Mouse (Mus musculus) Muller cell, postnatal 12 days (primary cell): ENCODE data around the gene Nacad.

ENCODE experiments used
- DNase-seq: peaks from one replicate; pipeline ENCODE4 v3.0.0-alpha.2; 2015; ENCODE audit errors: inconsistent ontology term

The Nacad gene

DNA sequence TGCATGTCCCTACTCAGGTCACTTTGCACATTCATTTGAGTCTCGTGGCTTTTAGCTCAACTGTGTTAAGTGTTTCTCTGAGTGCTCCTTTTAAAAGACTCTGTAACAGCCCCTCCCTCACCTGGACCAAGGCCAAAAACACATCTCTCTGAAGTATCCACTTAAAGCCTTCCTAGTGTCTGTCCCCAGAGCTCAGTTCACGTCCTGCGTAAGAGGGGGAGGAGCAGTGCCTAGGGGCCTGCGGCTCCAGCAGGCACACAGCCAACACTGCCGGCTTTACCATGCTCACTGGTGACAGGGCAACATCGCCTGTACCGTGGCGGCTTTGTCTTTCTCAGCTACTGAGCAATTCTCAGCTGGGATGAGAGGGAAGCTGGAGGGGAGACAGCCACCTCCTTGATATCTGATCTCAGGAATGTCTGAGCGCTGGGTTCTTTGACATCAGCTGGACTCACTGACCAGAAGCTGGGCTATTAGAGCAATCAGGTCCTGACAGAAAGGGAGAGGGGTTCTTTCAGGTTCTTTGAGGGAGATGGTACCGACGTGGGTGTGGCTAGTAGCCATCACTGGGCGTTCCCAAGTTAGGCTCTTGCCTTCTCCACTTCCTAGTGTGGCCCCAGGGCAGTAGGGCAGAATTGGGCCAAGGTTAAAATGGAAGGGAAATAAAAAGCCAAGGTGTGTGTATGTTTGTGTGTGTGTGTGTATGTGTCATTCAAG is 1.8 kb downstream of the Nacad start:
- DNase-seq = peak; percentile 66

DNA sequence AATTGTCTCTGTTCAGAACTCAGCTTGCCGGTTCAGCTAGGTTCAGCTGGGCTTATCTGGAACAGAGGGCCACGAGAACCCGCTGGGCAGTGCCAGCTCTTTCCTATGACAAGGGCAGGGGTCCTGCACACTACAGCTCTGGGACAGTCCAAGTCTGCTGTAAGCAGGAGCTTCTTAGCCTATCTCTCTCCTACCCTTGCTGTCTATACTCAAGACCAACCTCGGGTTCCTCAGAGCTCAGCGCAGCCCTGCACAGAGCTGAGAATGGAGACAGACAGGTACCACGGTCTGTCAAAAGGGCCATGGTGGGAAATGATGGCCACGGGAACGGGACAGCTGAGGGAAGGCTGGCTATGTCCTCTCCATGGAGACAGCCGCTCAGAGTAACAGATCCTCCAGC is 2.6 kb downstream of the Nacad start:
- no peak for DNase-seq

DNA sequence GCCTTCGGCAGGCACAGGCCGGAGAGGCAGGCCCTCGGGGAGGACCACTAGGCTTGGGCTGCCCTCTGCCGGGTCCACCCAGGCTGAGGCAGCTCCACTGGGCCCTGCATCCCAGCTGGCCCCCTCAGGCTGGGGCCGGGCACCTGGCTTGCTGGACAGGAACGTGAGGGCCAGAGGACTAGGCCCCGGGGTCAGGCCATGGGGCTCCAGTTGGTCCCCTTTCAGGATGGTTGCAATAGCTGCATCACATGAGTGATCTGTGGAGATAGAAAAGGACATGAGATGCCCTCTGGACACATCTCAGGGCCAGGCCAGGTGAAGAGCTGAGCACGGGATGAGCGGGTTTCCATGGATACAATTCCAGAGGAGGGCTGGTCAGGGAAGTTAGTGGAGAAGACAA is 3.2 kb downstream of the Nacad start:
- DNase-seq = no peak

DNA sequence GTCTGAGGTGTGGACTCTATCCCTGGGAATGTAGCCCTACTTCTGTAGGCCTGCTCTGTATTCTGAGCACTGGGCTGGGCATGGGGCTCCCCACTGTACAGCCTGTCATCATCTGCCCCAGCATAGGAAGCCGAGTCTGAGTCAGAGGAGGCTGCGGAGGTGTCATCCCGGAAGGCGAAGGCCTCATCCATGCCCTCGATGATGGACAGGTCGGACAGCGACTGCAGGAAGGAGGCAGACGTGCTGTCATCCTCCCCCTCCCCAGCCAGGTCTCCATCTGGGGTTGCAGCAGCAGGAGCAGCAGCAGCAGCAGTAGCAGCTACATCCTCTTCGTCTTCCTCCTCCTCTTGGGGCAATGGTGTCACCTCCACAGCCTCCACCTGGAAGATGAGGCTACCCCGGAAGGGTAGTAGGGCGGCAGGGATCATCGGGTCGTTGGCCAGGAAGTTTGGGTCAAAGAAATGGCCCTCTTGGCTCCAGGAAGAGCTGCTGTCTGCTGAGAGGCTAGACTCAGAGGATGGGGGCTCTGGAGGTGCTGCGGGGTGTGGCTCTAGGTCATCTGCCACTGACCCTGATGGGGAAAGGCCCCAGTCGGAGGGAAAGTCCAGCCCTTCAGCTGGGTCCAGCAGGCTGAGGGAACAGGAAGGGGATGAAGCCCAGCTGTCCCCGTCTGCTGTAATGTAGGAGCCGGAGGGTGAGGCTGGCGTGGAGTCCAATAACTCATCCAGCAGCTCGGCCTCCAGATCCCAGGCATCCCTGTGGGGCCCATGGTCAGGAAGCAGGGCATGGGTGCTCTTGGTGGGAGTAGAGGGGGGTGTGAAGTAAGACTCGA is 4.0 kb downstream of the Nacad start:
- DNase-seq = no peak

DNA sequence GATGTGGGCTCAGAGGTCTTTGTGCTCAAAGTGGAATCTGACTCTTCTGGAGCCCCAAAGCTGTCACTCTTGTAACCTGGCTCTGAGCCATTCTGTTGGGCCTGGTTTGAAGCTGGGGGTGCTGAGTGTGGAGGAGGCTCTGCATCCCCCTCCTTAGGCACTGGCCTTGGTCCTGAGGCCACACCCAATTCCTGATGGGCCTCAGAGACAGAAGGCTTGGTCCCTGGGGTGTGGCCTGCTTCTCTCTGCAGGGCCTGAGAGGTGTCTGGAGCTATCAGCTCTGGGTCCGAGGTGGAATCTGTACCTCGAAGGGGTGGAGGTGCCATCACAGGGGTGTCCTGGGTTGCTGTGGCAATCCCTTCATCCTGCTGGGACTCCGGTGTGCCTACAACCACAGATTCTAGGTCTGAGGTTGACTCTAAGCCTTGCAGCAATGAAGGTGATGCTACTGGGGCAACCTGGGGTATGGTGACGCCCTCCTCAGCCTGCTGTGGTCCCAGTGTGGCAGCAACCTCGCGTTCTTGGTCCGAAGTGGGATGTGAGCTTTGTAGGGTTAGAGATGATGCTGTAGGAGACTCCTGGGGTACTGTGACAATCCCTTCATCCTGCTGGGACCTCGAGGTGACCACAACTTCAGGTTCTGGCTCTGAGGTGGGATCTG is 5.4 kb downstream of the Nacad start:
- DNase-seq = no peak

DNA sequence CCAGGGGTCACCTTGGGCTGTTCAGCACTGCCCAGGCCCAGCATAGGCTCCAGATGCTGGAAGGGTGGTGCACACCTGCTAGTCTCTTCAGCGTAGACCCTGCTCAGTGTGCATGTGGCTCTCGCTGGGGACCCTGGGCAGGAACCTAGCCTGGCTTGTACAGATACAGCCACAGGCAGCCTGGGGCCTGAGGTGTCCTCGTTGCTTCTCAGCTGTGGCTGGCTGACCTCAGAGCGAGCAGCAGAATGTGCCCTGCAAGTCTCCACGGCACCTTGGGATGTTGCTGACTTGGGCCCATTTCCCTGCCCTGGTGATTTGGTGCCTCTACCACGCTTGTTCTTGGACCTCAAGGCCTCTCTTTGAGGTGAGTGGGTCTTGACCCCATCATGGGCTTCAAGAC is 6.0 kb downstream of the Nacad start:
- DNase-seq = no peak

DNA sequence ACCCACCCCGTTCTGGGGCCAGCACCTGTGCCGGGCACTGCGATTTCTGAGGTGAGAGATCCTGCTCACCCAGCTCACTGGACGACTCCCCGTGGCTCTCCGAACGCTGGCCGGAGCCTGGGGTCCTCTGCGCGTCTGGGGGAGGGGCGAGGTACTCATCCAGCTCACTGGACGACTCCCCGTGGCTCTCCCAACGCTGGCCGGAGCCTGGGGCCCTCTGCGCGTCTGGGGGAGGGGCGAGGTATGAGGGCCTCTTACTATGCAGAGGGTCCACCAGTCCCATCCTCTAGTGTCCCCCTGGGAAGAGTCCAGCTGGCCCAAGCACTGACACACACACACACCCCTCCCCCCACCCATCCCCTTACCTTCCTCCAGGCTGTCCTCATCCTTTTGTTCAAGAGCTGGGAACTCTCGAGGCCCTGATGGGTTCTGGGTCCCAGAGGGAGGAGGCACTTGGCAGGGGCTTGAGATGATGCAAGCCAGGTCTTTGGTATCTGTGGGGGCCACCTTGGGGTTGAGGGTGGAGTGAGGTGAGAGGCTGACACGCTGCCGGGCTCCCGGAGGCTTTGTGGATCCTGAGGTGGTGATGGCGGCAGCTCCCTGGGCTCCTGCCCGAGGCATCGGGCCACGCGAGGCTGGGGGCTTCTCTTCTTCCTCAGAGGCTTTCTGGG is 6.7 kb downstream of the Nacad start:
- no peak for DNase-seq

DNA sequence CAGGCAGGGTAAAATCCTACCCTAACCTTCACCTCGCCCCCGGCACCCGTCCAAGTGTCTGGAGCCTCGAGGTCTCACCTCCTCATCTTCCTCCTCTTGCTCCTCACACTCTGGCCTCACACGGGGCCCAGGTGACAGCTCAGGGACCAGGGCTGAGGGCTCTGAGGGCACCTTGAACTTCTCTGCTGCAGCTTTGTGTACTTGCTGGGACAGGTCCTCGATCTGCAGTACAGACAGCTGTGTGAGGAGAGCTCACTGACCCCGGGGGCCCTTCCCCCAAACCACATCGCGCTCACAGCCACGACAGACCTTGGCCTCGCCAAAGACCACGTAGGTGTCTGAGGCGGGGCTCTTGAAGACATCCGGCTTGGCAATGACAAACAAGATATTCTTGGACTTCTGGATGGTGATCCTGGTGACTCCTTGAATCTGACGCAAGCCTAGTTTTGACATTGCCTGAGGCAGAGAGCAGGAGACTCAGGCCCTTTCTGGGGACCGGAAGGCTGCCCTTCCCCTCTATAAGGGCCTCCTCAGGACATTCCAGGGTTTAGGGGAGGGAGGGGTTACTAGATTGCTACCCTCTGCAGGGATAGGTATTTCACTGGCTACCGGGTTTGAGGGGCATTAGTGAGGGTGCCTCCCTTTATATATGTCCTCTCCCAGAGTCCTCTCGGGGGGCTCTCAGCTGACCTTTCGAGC is 7.5 kb downstream of the Nacad start:
- DNase-seq = no peak

DNA sequence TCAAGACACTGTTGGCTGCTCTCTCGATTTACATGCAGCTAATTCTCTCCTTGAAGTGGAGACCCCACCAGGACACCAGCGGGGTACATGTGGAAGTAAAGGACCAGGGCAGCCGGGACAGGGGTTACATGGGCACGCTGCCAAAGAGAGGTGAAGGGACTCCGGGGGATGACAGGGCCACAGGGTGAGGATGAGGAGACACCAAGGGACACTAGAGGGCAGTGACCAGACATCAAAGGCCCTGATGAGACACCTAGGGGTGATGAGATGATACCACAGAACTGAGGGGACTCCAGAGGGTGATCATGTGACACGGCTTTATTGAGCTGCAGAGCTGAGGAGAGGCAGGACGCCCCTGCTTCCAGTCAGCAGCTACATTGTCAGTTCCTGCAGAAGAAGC is 8.3 kb downstream of the Nacad start:
- DNase-seq = no peak

DNA sequence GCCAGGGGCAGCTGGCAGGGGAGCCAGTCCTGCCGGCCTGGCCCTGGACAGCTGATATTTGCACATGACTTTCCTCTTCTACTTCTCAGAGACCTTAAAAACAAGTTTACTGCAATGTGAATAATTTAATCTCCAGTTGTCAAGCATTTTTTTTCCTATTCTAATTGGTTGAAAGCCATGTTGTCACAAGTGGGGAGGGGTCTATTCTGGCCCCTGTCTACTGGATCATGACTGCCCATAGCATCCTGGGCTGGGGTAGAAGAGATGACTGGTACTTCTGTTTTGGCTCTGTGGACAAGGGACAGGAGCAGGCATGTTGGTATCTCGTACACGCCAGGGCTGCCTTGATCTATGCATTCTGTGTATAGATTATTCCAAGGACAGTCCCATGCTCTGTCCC is 9.2 kb downstream of the Nacad start:
- DNase-seq = no peak

DNA sequence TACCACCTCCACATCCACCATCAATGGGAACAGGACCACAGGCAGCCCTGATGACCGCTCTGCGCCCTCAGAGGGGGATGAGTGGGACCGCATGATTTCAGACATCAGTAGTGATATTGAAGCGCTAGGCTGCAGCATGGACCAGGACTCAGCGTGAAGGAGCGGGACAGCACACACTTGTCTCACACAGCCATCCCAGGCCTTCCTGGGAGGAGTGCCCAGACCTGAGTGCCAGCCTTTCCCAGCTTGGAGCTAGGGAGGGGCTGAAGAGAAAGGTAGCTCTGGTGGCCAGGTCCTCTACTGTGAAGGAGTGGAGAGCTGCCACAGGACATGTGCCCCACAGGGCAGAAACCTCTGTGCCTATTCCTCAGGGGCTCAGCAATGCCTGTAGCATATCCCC is 9.6 kb downstream of the Nacad start:
- no peak for DNase-seq

DNA sequence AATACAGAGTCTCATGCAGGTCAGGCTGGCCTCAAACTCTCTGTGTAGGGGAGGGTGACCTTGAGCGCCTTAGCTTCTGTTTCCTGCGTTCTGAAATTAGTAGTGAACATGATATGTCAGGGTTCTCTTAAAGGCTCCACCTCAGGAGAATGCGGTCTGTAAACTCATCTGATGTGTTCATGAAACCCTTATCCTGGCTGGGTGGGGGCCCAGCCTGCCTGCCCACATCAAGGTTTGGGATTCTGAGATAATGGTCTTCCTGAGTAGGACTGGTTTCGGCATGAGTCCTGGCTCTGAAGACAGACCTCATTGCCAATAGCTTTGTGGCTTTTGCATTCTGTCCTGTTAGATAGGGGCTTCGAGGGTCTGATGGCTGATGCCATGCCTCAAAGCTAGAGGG is 10.5 kb downstream of the Nacad start:
- no peak for DNase-seq

DNA sequence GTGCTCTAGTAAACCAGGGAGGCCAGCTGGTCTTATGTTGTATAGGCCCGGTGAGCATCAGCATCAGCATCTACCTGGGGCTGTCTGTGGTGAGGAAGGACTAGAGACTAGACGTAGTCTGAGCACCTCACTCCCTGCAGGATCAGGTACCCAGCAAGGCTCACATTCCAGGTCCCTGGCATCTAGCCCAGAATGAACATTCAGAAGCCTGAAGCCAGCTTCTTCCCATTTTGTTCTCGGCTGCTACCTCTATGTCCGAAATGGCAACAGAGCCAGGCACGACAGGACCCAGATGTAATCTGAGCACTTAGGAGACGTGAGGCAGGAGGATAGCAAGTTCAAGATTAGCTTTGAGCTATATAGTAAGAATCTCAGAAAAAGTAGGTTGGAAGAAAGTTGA is 11.0 kb downstream of the Nacad start:
- DNase-seq = no peak

DNA sequence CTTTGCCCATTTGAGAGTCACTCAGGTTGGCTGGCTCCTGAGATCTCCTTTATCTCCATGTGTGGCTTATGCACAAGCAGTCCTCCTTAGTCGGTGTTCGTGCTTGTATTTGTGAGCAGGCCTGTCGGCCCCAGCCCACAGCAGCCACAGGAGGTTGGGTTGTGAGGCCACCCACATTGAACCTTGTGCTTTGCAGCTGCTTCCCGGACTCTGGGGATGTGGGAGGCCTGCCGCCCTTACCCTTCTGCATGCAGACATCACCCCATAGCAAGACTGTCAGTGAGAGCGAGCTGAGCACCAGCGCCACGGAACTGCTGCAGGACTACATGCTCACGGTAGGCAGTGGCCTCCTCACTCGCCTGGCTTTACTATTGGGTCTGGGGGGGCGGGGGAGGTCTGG is 12.4 kb downstream of the Nacad start:
- no peak for DNase-seq

DNA sequence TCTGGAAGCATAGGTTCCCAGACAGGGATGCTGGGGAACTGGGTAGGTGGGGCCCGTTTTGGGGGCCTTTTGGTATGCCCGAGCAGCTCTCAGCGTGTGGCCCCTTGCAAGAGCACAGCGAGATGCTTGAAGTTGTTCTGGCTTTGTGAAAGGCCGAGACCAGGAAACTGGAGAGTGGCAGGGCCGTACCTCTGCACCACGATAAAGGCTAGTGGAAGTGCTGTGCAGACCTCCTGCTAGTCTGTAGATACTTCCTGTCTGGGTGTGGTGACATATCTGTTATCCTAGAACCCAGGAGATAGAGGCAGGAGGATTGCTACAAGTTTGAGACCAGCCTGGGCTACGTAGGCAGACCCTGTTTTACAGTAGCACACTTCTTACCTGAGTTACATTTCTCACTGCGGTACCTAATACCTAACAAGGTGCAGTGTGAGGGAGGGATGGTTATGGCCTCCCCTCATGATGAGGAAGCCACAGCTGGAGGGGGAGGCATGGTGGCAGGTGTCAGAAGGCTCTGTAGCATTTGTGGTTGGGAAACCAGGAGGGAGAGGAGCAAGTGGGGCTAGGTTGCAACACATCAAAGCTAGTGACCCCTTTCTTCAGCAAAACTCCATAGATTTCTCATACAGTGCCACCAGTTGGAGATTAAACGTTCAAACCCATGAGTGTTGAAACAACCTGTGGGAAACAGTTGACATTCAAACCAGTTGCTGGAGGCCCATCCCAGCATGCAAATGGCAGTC is 14.7 kb downstream of the Nacad start:
- no peak for DNase-seq

DNA sequence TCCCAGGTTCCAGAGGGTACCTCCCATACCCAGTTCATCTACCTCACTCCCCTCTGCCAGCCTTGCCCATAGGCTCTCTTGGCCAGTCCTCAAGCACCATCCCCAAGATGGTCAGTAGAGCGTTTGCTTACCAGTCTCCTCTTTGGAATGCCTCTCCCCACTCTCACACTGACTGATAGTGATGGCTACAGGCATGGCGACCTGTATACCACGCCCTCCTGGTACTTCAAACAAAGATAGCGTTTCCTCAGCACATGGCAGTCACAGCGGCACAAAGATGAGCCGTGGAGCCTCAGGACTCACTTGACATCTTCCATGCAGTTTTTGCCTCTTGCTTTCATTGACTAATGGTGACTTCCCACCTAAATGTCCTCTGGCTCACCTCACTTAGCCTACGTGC is 16.0 kb downstream of the Nacad start:
- DNase-seq = no peak

DNA sequence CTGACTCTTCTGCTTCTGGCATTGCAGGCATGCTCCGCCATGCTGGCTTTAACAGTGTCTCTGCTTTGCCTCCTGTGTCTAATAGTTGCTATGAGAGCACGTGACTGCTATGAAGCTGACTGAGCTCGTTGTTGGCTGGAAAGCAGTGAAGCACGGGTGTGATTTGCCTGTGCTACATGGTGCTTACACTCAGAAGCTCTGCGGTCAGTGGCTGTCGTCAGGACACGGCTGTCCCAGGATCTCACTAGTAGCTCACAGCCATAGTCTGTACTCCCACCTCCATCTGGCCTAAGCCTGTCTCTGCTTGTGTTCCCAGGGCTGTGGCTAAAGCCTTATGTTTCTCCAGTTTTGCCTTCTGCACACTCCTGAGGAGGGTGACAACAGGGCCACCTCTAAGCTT is 17.6 kb downstream of the Nacad start:
- no peak for DNase-seq

DNA sequence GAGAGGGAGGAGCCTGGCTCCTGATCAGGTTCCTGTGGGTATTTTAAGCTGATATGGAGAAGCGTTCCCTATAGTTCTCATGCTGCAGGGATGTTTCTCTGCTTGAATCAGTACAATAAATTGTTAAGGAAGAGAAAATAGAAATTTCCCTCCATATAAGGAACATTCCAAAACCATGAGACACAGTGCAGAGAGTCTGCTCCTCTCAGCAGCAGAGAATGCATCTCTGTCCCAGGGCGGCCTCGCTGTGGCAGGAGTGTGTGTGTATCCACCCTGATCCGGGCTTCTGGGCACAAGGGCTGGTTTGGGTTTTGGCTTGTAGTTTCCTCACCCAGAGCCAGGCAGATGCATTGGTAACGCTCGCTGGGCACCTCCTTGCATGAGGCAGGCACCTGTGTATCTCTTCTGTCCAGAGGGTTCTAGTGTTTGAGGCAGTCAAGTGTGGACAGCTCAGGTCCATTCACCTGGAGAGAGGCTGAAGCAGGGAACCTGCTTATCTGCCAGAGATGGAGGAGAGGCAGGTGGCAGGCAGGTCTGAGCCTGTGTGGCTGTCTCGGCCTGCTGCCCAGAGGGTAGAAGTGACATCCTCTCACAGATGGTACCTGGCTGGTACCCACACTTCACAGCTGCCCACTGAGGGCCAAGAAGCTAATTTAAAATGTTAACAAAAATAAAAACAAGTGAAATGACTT is 18.5 kb downstream of the Nacad start:
- peak; percentile 70 for DNase-seq

DNA sequence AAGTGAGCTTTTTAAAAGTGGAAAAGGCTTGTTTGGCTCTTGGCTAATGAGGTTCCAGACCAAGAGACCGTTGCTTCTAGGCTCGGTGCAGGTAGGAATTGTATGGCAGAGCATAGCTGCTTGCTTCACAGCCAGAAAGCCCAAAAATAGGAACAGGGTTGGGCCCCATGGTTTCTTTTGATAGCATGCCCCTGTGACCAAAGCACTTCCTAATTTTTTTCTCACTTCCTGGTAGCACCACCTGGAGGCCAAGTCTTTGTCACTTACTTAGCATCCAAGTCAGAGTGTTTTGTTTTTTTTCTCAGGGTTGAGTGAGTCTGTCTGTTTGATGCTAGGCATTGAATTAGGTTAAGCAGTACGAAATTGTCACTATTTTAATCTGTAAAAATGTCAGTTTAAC is 19.2 kb downstream of the Nacad start:
- no peak for DNase-seq

DNA sequence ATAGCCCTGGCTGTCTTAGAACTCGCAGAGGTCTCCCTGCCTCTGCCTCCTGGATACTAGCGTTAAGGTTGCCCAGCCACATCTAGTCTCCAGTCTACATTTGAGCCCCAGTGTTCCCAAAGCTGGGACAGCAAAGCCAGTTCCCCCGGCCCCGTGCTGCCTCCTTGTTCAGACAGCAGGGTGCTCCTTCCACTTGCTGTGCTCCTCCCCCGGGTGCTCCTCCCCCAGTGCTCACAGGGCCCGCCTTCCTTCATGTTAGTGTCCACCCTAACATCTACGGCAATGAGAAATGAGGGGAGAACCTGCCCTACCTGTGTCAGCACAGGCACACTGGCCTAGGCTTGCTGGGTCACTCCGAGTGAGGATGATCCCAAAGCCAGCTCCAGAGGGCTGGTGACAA is 20.1 kb downstream of the Nacad start:
- DNase-seq = no peak
